Mouse (Mus musculus) C2C12 (cell line): ENCODE measurements around the gene Mcpt8. TPM values are rescaled to one million over a fixed set of nuclear protein-coding genes. Genes with fewer than 3 reads are reported as not detected.

Experiments used
- H3K27me3 ChIP-seq: one replicate; pipeline ENCODE4 v1.6.1; 2011; ENCODE audit not compliant: control insufficient read depth, insufficient read depth, insufficient read length
- H3K36me3 ChIP-seq: one replicate; pipeline ENCODE4 v1.6.1; 2011; ENCODE audit not compliant: control insufficient read depth, insufficient read depth
- H3K4me3 ChIP-seq: one replicate; pipeline ENCODE4 v1.5.1; 2011; ENCODE audit warnings: mild to moderate bottlenecking, control low read depth; ENCODE audit not compliant: poor library complexity, insufficient read depth, severe bottlenecking
- H3K79me2 ChIP-seq: one replicate; pipeline ENCODE4 v1.6.1; 2011; ENCODE audit not compliant: control insufficient read depth, insufficient read depth
- H3K79me3 ChIP-seq: one replicate; pipeline ENCODE4 v1.6.1; 2011; ENCODE audit warnings: low read depth, control low read depth
- H3ac ChIP-seq: one replicate; pipeline ENCODE3; 2011; ENCODE audit warnings: low read depth; ENCODE audit not compliant: control insufficient read depth, insufficient read length
- CEBPB ChIP-seq: IDR thresholded peaks from one replicate; pipeline ENCODE4 v1.6.1; 2011; ENCODE audit warnings: low read depth, mild to moderate bottlenecking, control low read depth, moderate library complexity
- CTCF ChIP-seq: IDR thresholded peaks from one replicate; pipeline ENCODE4 v1.5.1; 2011; ENCODE audit not compliant: control insufficient read depth, insufficient read depth, insufficient read length
- FOSL1 ChIP-seq: IDR thresholded peaks from one replicate; pipeline ENCODE4 v1.8.0; 2011; ENCODE audit warnings: mild to moderate bottlenecking, low read length; ENCODE audit not compliant: poor library complexity, insufficient read depth, severe bottlenecking
- MAX ChIP-seq: IDR thresholded peaks from one replicate; pipeline ENCODE4 v1.6.1; 2011; ENCODE audit warnings: mild to moderate bottlenecking, control low read depth
- MYOD1 ChIP-seq: IDR thresholded peaks from one replicate; pipeline ENCODE4 v1.6.1; 2011; ENCODE audit warnings: low read depth; ENCODE audit not compliant: control insufficient read depth, insufficient read length
- MYOG ChIP-seq: IDR thresholded peaks from one replicate; pipeline ENCODE4 v1.6.1; 2011; ENCODE audit not compliant: control insufficient read depth, insufficient read length; ENCODE audit errors: extremely low read depth
- USF1 ChIP-seq: IDR thresholded peaks from one replicate; pipeline ENCODE4 v1.6.1; 2011; ENCODE audit warnings: low read depth, mild to moderate bottlenecking, control low read depth, moderate library complexity
- polyA plus RNA-seq: library from polyadenylated mRNA; unstranded; fragments of >200 nt; fragmentation: generic; extraction: Trizol; gene quantifications from one replicate; pipeline ENCODE4 v1.2.1, GENCODE M21; 2012; ENCODE audit warnings: missing spikeins

Gene Mcpt8
- polyA plus RNA-seq, 1 experiment: 4.6 TPM

GRCm38 (mm10) chr14:56105447-56106180, 20.5 kb upstream of the Mcpt8 start:
- Histone ChIP-seq H3K36me3 (no peaks in the 10 kb centered on the region), H3K4me3 (no peak overlapping the region), H3ac (no peak overlapping the region), H3K79me3 (no peaks in the 10 kb centered on the region), H3K27me3 (peaks cover 4% of the 10 kb centered on the region), H3K79me2 (no peaks in the 10 kb centered on the region)
- TF ChIP-seq MYOD1 (no peak), CTCF (no peak), MYOG (no peak), USF1 (no peak)

GRCm38 (mm10) chr14:56105016-56105415, 19.9 kb upstream of the Mcpt8 start:
- peaks cover 4% of the 10 kb centered on the region for H3K27me3 ChIP-seq
- H3K36me3 ChIP-seq: no peaks in the 10 kb centered on the region
- H3ac ChIP-seq: no peak overlapping the region
- TF ChIP-seq MAX: no peak
- no peak for TF ChIP-seq USF1
- TF ChIP-seq CTCF: no peak
- TF ChIP-seq FOSL1: no peak
- no peak for TF ChIP-seq MYOD1
- no peak for TF ChIP-seq CEBPB
- no peaks in the 10 kb centered on the region for H3K79me2 ChIP-seq
- H3K79me3 ChIP-seq: no peaks in the 10 kb centered on the region
- no peak overlapping the region for H3K4me3 ChIP-seq

GRCm38 (mm10) chr14:56103452-56103851, 18.4 kb upstream of the Mcpt8 start:
- TF ChIP-seq USF1: no peak
- no peak for TF ChIP-seq CEBPB
- TF ChIP-seq MAX: no peak
- TF ChIP-seq FOSL1: no peak
- no peak overlapping the region for H3ac ChIP-seq
- H3K36me3 ChIP-seq: no peaks in the 10 kb centered on the region
- H3K79me3 ChIP-seq: no peaks in the 10 kb centered on the region
- no peaks in the 10 kb centered on the region for H3K79me2 ChIP-seq
- no peak overlapping the region for H3K4me3 ChIP-seq
- peaks cover 4% of the 10 kb centered on the region for H3K27me3 ChIP-seq

- peaks cover 4% of the 10 kb centered on the region for H3K27me3 ChIP-seq
- H3K79me3 ChIP-seq: no peaks in the 10 kb centered on the region
- H3K79me2 ChIP-seq: no peaks in the 10 kb centered on the region
- no peak within 1 kb of the TSS for H3ac ChIP-seq
- no peak for TF ChIP-seq MYOD1
- TF ChIP-seq CTCF: no peak
- no peak for TF ChIP-seq FOSL1
- TF ChIP-seq MYOG: no peak
- TF ChIP-seq MAX: no peak
- TF ChIP-seq CEBPB: no peak
- no peak for TF ChIP-seq USF1
- no peak within 1 kb of the TSS for H3K4me3 ChIP-seq
- H3K36me3 ChIP-seq: no peaks in the 10 kb centered on the region
Measured at GRCm38 (mm10) chr14:56102386-56102785, 17.3 kb upstream of the Mcpt8 start, which contains the start of gene Ctsg. Gene Ctsg (minus strand): TSS chr14:56102574.

- Histone ChIP-seq H3K36me3 (no peaks in the 10 kb centered on the region), H3K27me3 (no peaks in the 10 kb centered on the region), H3ac (no peak overlapping the region), H3K4me3 (no peak overlapping the region), H3K79me3 (no peaks in the 10 kb centered on the region), H3K79me2 (no peaks in the 10 kb centered on the region)
- TF ChIP-seq MYOD1 (no peak), CTCF (peak; percentile 41), CEBPB (no peak)
Measured at GRCm38 (mm10) chr14:56098940-56099339, 13.9 kb upstream of the Mcpt8 start.

GRCm38 (mm10) chr14:56097597-56097996, 12.5 kb upstream of the Mcpt8 start:
- Histone ChIP-seq H3K36me3 (no peaks in the 10 kb centered on the region), H3K79me3 (no peaks in the 10 kb centered on the region), H3ac (no peak overlapping the region), H3K27me3 (no peaks in the 10 kb centered on the region), H3K79me2 (no peaks in the 10 kb centered on the region), H3K4me3 (no peak overlapping the region)
- TF ChIP-seq CTCF: no peak
- TF ChIP-seq MYOD1: no peak
- TF ChIP-seq USF1: no peak
- TF ChIP-seq FOSL1: no peak
- no peak for TF ChIP-seq MYOG
- TF ChIP-seq MAX: no peak
- TF ChIP-seq CEBPB: no peak
